Mouse (Mus musculus): Measurements from ENCODE around the gene Ell3.

- TF ChIP-seq CTCF (IDR thresholded peaks at IDR 0.05), result no peak
- TF ChIP-seq EP300 (IDR thresholded peaks at IDR 0.05), result no peak
Measured at GRCm38 (mm10) chr2:121403296-121403695, 40.8 kb downstream of the Ell3 start.
